Comparison of ENCODE assay signal across 18 mouse cellular contexts in the genomic region with DNA sequence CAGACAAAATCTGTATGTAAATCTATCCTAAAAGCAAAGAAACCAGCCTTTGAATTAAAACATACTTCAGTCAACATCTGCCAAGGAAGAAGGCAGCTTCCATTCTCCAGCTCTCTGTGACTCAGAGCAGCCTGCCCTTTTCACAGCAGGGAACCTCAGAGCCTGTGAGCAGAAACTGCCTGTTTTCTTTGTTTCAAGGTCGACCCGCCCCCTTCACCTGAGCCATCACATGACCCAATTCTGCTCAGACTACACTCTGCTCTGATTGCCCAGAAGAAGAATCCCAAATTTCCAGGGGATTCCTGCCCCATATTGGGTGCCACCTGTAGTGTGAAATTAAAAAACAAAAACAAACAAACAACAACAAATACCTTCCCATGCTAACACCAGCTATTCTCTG. TPM values are rescaled to one million over a fixed set of nuclear protein-coding genes. Genes with fewer than 3 reads are reported as not detected.
DNase-seq lines count a peak whose midpoint lies in the region; ATAC-seq lines count a peak whose summit lies in the region.
"Had no signal": no experiment of that assay in that cellular context is flagged by ENCODE, and none has a peak within 500 bp of the region (broad histone marks: within the 10 kb centered on the region; RNA-seq: fewer than 3 reads in every experiment).

No protein-coding gene starts in this region.

- ATAC-seq in midbrain, embryonic 14.5 days (ENCODE audit: low FRiP score, low TSS enrichment): no peak
- ATAC-seq in frontal cortex, adult (ENCODE audit: low TSS enrichment): no peak
- ATAC-seq: forebrain, postnatal 0 days; hindbrain, embryonic 16.5 days; inflammation-experienced regulatory T-cells, adult 6 months; intestine, postnatal 0 days had no signal

- H3K27me3 ChIP-seq in midbrain, embryonic 14.5 days (ENCODE audit: control insufficient read depth, insufficient read depth, low read length): no peaks in the 10 kb centered on the region
- H3K27me3 ChIP-seq in midbrain, embryonic 10.5 days (ENCODE audit: low read depth, poor library complexity, severe bottlenecking): no peaks in the 10 kb centered on the region
- H3K27me3 ChIP-seq: embryonic facial prominence, embryonic 12.5 days; heart, embryonic 13.5 days had no signal

- H3K9me3 ChIP-seq in midbrain, embryonic 14.5 days (ENCODE audit: control insufficient read depth, low read length): no peaks in the 10 kb centered on the region
- H3K9me3 ChIP-seq in midbrain, embryonic 10.5 days (replicated peaks): no peaks in the 10 kb centered on the region
- H3K9me3 ChIP-seq: embryonic facial prominence, embryonic 12.5 days; heart, embryonic 13.5 days had no signal

- no peaks in the 10 kb centered on the region for H3K4me1 ChIP-seq in midbrain, embryonic 14.5 days (ENCODE audit: control insufficient read depth, insufficient read depth, low read length)
- H3K4me1 ChIP-seq in midbrain, embryonic 10.5 days: 0 out of 2 replicates have a peak, but pooled peaks cover 2% of the 10 kb centered on the region
- H3K4me1 ChIP-seq: embryonic facial prominence, embryonic 12.5 days; heart, embryonic 13.5 days had no signal

- H3K36me3 ChIP-seq in midbrain, embryonic 14.5 days (ENCODE audit: control insufficient read depth, insufficient read depth, low read length): no peaks in the 10 kb centered on the region
- H3K36me3 ChIP-seq in midbrain, embryonic 10.5 days: no peaks in the 10 kb centered on the region
- H3K36me3 ChIP-seq: embryonic facial prominence, embryonic 12.5 days; heart, embryonic 13.5 days had no signal

- WGBS in midbrain, embryonic 14.5 days: 16% methylated on average over 2 of the region's 2 CpGs
- 29% methylated on average over 2 of the region's 2 CpGs for WGBS in midbrain, embryonic 10.5 days

- DNase-seq in midbrain, embryonic 14.5 days: peak; percentile 2
- DNase-seq in midbrain, embryonic 10.5 days (ENCODE audit: low spot score): no peak
- DNase-seq in R1 (ENCODE audit: low read depth, low spot score): peak; percentile 92
- DNase-seq in retina, embryonic 14.5 days (ENCODE audit: low spot score): peak; percentile 5
- DNase-seq in adipocyte (ENCODE audit: low spot score): no peak
- DNase-seq: adrenal gland, postnatal 14 days; cerebellum, adult 2 months; cerebellum, postnatal 10 days; forebrain, postnatal 0 days; gastrocnemius, adult 2 months; gastrocnemius, postnatal 25 days; heart, postnatal 36 days had no signal

- no peak overlapping the region for H3K4me2 ChIP-seq in midbrain, embryonic 14.5 days (ENCODE audit: low read length)
- H3K4me2 ChIP-seq: embryonic facial prominence, embryonic 12.5 days; heart, embryonic 13.5 days had no signal

- no peak overlapping the region for H3K27ac ChIP-seq in midbrain, embryonic 14.5 days (replicated peaks; ENCODE audit: low read depth, low read length)
- no peak overlapping the region for H3K27ac ChIP-seq in midbrain, embryonic 10.5 days (replicated peaks)
- H3K27ac ChIP-seq: embryonic facial prominence, embryonic 12.5 days; gastrocnemius, adult 2 months; heart, embryonic 13.5 days had no signal

- H3K9ac ChIP-seq in midbrain, embryonic 14.5 days (replicated peaks; ENCODE audit: low read length): no peak overlapping the region
- H3K9ac ChIP-seq: embryonic facial prominence, embryonic 12.5 days; forebrain, postnatal 0 days; heart, embryonic 13.5 days had no signal

- no peak overlapping the region for H3K4me3 ChIP-seq in midbrain, embryonic 14.5 days (replicated peaks; ENCODE audit: low read depth, low read length)
- no peak overlapping the region for H3K4me3 ChIP-seq in midbrain, embryonic 10.5 days
- H3K4me3 ChIP-seq: embryonic facial prominence, embryonic 12.5 days; gastrocnemius, adult 2 months; heart, embryonic 13.5 days had no signal

RNA-seq across cellular contexts. Expression of gene Slfn14, which starts 46.7 kb away (rescaled TPM):
- polyA plus RNA-seq in midbrain, embryonic 14.5 days (2014; fragmentation: Nextera tagmentation; extraction: Ambion mirVana): 0.05 TPM in 1 of 2 replicates, not detected in the other
- 0.12 and 0.21 TPM in 2 replicates for polyA plus RNA-seq in midbrain, embryonic 10.5 days (2016; fragmentation: Nextera tagmentation; extraction: Ambion mirVana)
- polyA plus RNA-seq: forebrain, postnatal 0 days; hindbrain, embryonic 16.5 days; intestine, postnatal 0 days had no signal

RNA-seq across cellular contexts. Expression of gene Slfn3, which starts 48.7 kb away (rescaled TPM):
- polyA plus RNA-seq in midbrain, embryonic 14.5 days (2014; fragmentation: Nextera tagmentation; extraction: Ambion mirVana): 0.19 and 0.38 TPM in 2 replicates
- 0.33 and 0.41 TPM in 2 replicates for polyA plus RNA-seq in midbrain, embryonic 10.5 days (2016; fragmentation: Nextera tagmentation; extraction: Ambion mirVana)

RNA-seq across cellular contexts. Expression of gene Ap2b1, which starts 59.0 kb away (rescaled TPM):
- polyA plus RNA-seq in midbrain, embryonic 14.5 days (2014; fragmentation: Nextera tagmentation; extraction: Ambion mirVana): 103 and 173 TPM in 2 replicates
- 73.5 and 89.6 TPM in 2 replicates for polyA plus RNA-seq in midbrain, embryonic 10.5 days (2016; fragmentation: Nextera tagmentation; extraction: Ambion mirVana)

Comparison
In these comparisons a context has a peak if more than half of its experiments do, and no peak if none do; other contexts are left out.
1. DNase-seq: peak in midbrain, embryonic 14.5 days (single experiment), R1 (single experiment) and retina, embryonic 14.5 days (single experiment); none in midbrain, embryonic 10.5 days (single experiment) and adipocyte (single experiment).